Mouse (Mus musculus) megakaryocyte, embryonic 14.5 days (primary cell): ENCODE measurements around the gene Camkk2.

Experiments
- FLI1 ChIP-seq: IDR thresholded peaks from 2 replicates; pipeline ENCODE4 v1.6.1; 2012; ENCODE audit warnings: low read length, inconsistent platforms, mixed read lengths
- GATA1 ChIP-seq: IDR thresholded peaks from 3 replicates; pipeline ENCODE4 v1.6.1; 2012; ENCODE audit warnings: mixed read lengths, low read length, inconsistent platforms, borderline replicate concordance

- TF ChIP-seq GATA1 = no peak
- no peak for TF ChIP-seq FLI1
These were observed 80.5 kb downstream of the Camkk2 start for GRCm38 (mm10) chr5:122698701-122699060.
